Mouse (Mus musculus): ENCODE data around the gene Hace1.

Gene Hace1

GRCm38 (mm10) chr10:45706849-45707248 lies 129.2 kb downstream of the Hace1 start:
- no peak for DNase-seq

DNA sequence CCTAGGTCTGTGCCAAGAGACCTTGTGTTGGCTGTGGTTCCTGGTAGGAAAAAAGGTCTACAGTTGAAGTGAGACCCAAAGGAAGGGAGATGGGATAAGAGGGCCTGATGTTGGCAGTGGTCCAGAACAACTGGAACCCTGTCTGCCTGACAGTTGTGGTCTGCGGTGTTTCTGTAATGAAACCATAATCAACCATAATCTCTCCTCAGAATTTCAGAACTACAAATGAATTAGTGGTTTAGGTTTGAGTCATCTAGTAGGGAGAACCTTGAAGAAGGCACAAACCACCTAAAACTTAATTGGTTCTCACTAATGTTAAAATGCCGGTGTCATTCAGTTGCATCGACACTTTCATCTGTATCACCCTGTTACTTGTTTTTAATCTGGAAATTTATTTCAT lies 133.2 kb downstream of the Hace1 start:
- no peak for DNase-seq

GRCm38 (mm10) chr10:45711348-45711747 lies 133.7 kb downstream of the Hace1 start:
- no peak for DNase-seq

Data from kidney, postnatal 4 days (tissue).